Mouse (Mus musculus): ENCODE results near the gene Dnm3. TPM values are rescaled to one million over a fixed set of nuclear protein-coding genes. Genes with fewer than 3 reads are reported as not detected.

The Dnm3 gene
- total and polyA plus RNA-seq, 3 experiments = 1.5 to 7.8 (median 5.9) TPM

DNA sequence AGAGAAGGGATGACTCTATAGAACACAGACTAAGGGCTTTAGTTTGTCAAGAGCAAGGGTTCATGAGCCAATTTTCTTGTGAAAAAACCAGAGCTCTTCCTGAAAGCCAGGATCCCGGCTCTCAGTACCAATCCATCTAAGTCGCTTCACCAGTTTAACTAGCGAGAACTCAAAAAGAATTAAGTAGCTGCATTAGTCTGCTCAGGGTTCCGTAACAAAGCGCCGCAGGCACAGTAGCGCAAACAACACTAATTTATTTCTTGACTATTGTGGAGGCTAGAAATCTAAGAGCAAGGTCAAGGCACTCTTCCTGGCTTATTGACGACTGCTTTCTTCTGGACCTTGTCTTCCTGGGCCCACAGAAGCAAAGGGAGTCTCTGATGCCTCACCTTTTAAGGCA is 14.2 kb downstream of the Dnm3 start:
- intact Hi-C loops (cut with DNase I) = no loop called here
- H3K79me2 ChIP-seq (replicated peaks; ENCODE audit: control insufficient read depth, insufficient read depth, low read length) = no peaks in the 10 kb centered on the region
- no peak for DNase-seq
- 87% methylated on average over 8 of the region's 8 CpGs for WGBS
- H3K4me1 ChIP-seq (ENCODE audit: control insufficient read depth, insufficient read depth, low read length) = no peaks in the 10 kb centered on the region
- no peak for TF ChIP-seq POLR2A (IDR thresholded peaks at IDR 0.05; ENCODE audit: insufficient read depth, low read depth, low read length)
- no peak for TF ChIP-seq EP300 (IDR thresholded peaks at IDR 0.05; ENCODE audit: insufficient read depth, low read depth, low read length)
- TF ChIP-seq CTCF (IDR thresholded peaks at IDR 0.05) = no peak
- no peaks in the 10 kb centered on the region for H3K36me3 ChIP-seq (ENCODE audit: control insufficient read depth, insufficient read depth, low read length)
- H3K9ac ChIP-seq (ENCODE audit: low read depth, low read length) = no peak overlapping the region
- no peak overlapping the region for H3K27ac ChIP-seq
- H3K27me3 ChIP-seq (ENCODE audit: control insufficient read depth, insufficient read depth, low read length) = no peaks in the 10 kb centered on the region
- no peak overlapping the region for H3K4me3 ChIP-seq

DNA sequence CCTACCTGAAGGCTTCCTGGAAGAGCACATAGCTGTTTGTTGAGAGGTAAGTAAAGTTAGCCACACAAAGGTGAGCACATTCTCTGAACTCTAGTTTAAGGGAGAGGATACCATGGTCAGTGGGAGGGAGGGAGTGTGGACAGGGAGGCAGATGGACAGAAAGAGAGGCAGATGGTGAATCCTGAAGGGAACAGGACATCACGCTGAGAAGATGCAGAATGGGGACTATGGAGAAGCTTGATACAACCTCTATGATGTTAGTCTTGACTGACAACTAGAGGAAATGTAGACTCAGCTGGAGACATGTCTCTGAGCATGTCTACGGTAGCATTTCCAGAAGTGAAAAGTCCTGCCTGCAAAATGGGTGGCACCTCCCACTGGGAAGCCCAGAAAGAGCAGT is 19.1 kb downstream of the Dnm3 start:
- Histone ChIP-seq H3K79me2 (replicated peaks; ENCODE audit: control insufficient read depth, insufficient read depth, low read length) (no peaks in the 10 kb centered on the region), H3K4me1 (ENCODE audit: control insufficient read depth, insufficient read depth, low read length) (no peaks in the 10 kb centered on the region; the same call in 1 of the 2 replicates), H3K27me3 (ENCODE audit: control insufficient read depth, insufficient read depth, low read length) (no peaks in the 10 kb centered on the region), H3K4me3 (no peak overlapping the region), H3K27ac (no peak overlapping the region), H3K36me3 (ENCODE audit: control insufficient read depth, insufficient read depth, low read length) (no peaks in the 10 kb centered on the region), H3K9ac (ENCODE audit: low read depth, low read length) (no peak overlapping the region)
- intact Hi-C loops (cut with DNase I) = no loop called here
- no peak for DNase-seq
- TF ChIP-seq CTCF (IDR thresholded peaks at IDR 0.05) = no peak
- TF ChIP-seq POLR2A (IDR thresholded peaks at IDR 0.05; ENCODE audit: insufficient read depth, low read depth, low read length) = no peak
- no peak for TF ChIP-seq EP300 (IDR thresholded peaks at IDR 0.05; ENCODE audit: insufficient read depth, low read depth, low read length)
- WGBS = 84% methylated on average over 2 of the region's 2 CpGs

DNA sequence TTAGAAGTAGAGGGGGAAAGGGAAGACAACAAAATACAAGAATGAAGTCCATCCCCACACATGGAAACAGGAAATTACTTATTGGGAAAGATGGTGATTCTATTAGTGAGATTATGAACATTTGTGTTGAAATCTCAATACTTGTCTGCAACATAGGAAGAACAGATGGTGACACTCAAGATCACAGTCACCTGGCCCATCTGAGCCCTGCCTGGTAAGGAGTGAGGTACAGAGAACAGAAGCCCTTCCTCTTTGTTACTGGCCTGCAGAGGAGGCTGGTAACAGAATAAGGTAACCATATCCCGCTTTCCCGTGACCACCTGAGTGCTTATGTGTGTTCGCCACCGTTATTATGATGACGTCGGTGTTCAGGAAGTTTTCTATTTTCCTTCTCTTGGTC is 21.0 kb downstream of the Dnm3 start:
- H3K27me3 ChIP-seq (ENCODE audit: control insufficient read depth, insufficient read depth, low read length) = no peaks in the 10 kb centered on the region
- H3K4me3 ChIP-seq = no peak overlapping the region
- H3K36me3 ChIP-seq (ENCODE audit: control insufficient read depth, insufficient read depth, low read length) = no peaks in the 10 kb centered on the region
- no peak for DNase-seq
- TF ChIP-seq POLR2A (IDR thresholded peaks at IDR 0.05; ENCODE audit: insufficient read depth, low read depth, low read length) = no peak
- no peak for TF ChIP-seq EP300 (IDR thresholded peaks at IDR 0.05; ENCODE audit: insufficient read depth, low read depth, low read length)
- TF ChIP-seq CTCF (IDR thresholded peaks at IDR 0.05) = no peak
- no peak overlapping the region for H3K9ac ChIP-seq (ENCODE audit: low read depth, low read length)
- no peak overlapping the region for H3K27ac ChIP-seq
- no peaks in the 10 kb centered on the region for H3K79me2 ChIP-seq (replicated peaks; ENCODE audit: control insufficient read depth, insufficient read depth, low read length)
- intact Hi-C loops (cut with DNase I) = no loop called here
- H3K4me1 ChIP-seq (ENCODE audit: control insufficient read depth, insufficient read depth, low read length) = peaks cover 2% of the 10 kb centered on the region; the same call in 1 of the 2 replicates
- 91% methylated on average over 6 of the region's 6 CpGs for WGBS

DNA sequence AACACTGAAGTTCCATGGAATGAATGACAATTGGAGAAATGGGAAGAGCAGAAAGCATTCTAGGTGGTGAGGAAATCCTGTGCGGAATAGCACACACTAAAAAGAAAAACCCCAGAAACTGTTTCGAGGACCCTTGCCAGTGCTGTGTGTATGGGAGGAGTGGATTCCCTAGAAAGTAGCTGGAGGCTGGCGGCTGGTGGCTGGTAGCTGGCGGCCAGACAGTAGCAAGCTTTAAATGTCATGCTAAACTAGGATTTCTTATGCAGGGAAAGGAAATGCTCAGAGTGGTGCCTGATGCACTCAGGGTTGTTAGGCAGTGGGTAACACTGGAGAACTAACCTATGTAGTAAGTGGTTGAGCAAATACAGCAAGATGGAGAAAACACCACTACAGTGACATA is 21.4 kb downstream of the Dnm3 start:
- Histone ChIP-seq H3K4me3 (no peak overlapping the region), H3K27me3 (ENCODE audit: control insufficient read depth, insufficient read depth, low read length) (no peaks in the 10 kb centered on the region), H3K27ac (no peak overlapping the region), H3K4me1 (ENCODE audit: control insufficient read depth, insufficient read depth, low read length) (peaks cover 2% of the 10 kb centered on the region; the same call in 1 of the 2 replicates), H3K79me2 (replicated peaks; ENCODE audit: control insufficient read depth, insufficient read depth, low read length) (no peaks in the 10 kb centered on the region), H3K36me3 (ENCODE audit: control insufficient read depth, insufficient read depth, low read length) (no peaks in the 10 kb centered on the region), H3K9ac (ENCODE audit: low read depth, low read length) (no peak overlapping the region)
- DNase-seq = no peak
- no peak for TF ChIP-seq POLR2A (IDR thresholded peaks at IDR 0.05; ENCODE audit: insufficient read depth, low read depth, low read length)
- no peak for TF ChIP-seq CTCF (IDR thresholded peaks at IDR 0.05)
- TF ChIP-seq EP300 (IDR thresholded peaks at IDR 0.05; ENCODE audit: insufficient read depth, low read depth, low read length) = no peak
- WGBS = 91% methylated on average over 4 of the region's 4 CpGs
- intact Hi-C loops (cut with DNase I) = no loop called here

DNA sequence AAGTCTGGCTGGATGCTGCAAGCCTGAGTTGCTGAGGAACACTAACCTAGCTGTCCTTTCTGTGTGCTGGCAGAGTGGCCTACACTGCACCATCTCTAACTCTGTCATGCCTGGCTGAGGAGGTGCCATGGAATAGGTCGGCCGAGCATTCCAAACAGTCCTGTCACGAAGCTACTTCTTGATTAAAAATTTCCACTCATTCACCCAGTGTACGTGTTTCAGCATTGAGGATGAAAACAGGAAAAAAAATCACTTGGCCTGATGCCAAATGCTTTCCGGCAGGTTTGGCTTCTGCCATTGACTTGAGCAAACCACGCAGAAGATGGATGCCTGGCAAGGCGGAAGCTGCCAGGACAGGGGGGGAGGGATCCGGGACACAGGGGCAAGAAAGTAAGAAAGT is 24.3 kb downstream of the Dnm3 start:
- H3K9ac ChIP-seq (ENCODE audit: low read depth, low read length) = no peak overlapping the region
- no peak overlapping the region for H3K27ac ChIP-seq
- H3K27me3 ChIP-seq (ENCODE audit: control insufficient read depth, insufficient read depth, low read length) = no peaks in the 10 kb centered on the region
- no peak overlapping the region for H3K4me3 ChIP-seq
- 32% methylated on average over 8 of the region's 8 CpGs for WGBS
- H3K36me3 ChIP-seq (ENCODE audit: control insufficient read depth, insufficient read depth, low read length) = no peaks in the 10 kb centered on the region
- H3K79me2 ChIP-seq (replicated peaks; ENCODE audit: control insufficient read depth, insufficient read depth, low read length) = no peaks in the 10 kb centered on the region
- H3K4me1 ChIP-seq (ENCODE audit: control insufficient read depth, insufficient read depth, low read length) = peaks cover 2% of the 10 kb centered on the region; the same call in 1 of the 2 replicates
- intact Hi-C loops (cut with DNase I) = no loop called here
- no peak for DNase-seq
- TF ChIP-seq EP300 (IDR thresholded peaks at IDR 0.05; ENCODE audit: insufficient read depth, low read depth, low read length) = no peak
- TF ChIP-seq POLR2A (IDR thresholded peaks at IDR 0.05; ENCODE audit: insufficient read depth, low read depth, low read length) = no peak
- TF ChIP-seq CTCF (IDR thresholded peaks at IDR 0.05) = no peak

DNA sequence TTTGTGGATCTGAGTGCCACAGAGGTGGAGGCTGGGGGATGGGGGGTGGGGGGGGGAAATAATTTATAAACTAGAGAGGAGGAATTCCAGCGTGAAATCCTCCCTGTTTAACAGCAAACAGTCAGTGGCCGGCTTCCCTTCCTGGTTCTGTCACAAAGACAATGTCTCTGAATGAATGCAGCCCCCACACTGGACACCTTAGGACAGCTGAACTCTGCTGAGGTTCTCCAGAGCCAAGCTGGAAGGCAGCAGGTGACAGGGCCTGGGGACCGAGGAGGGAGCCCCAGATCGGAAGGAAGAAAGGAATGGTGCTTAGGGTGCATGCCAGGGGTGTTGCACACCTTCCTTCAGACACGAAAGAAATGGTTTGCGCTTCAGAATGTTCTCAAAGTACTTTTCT is 24.8 kb downstream of the Dnm3 start:
- Histone ChIP-seq H3K4me1 (ENCODE audit: control insufficient read depth, insufficient read depth, low read length) (peaks cover 2% of the 10 kb centered on the region; the same call in 1 of the 2 replicates), H3K27ac (no peak overlapping the region), H3K79me2 (replicated peaks; ENCODE audit: control insufficient read depth, insufficient read depth, low read length) (no peaks in the 10 kb centered on the region), H3K36me3 (ENCODE audit: control insufficient read depth, insufficient read depth, low read length) (no peaks in the 10 kb centered on the region), H3K27me3 (ENCODE audit: control insufficient read depth, insufficient read depth, low read length) (no peaks in the 10 kb centered on the region), H3K9ac (ENCODE audit: low read depth, low read length) (no peak overlapping the region), H3K4me3 (no peak overlapping the region)
- TF ChIP-seq CTCF (IDR thresholded peaks at IDR 0.05) = no peak
- no peak for TF ChIP-seq POLR2A (IDR thresholded peaks at IDR 0.05; ENCODE audit: insufficient read depth, low read depth, low read length)
- DNase-seq = no peak
- intact Hi-C loops (cut with DNase I) = no loop called here
- 59% methylated on average over 6 of the region's 6 CpGs for WGBS

Measured in heart, adult 2 months (tissue).